Mouse (Mus musculus) macrophage (primary cell): ENCODE data around the gene Slc16a10. TPM values are rescaled to one million over a fixed set of nuclear protein-coding genes. Genes with fewer than 3 reads are reported as not detected.
"Not testable (repeated sequence)": the region's sequence is repeated elsewhere in the genome, so short reads cannot be mapped to it uniquely, and the experiment has no call there.

Experiments
- H3K27ac ChIP-seq: fragments of 350-480 bp; formaldehyde crosslinking; 2 replicates; pipeline ENCODE4 v1.9.0; 2021
- H3K36me3 ChIP-seq: fragments of 350-480 bp; formaldehyde crosslinking; 2 replicates; pipeline ENCODE4 v1.9.0; 2021; ENCODE audit errors: inconsistent target
- H3K4me3 ChIP-seq: fragments of 350-480 bp; formaldehyde crosslinking; 2 replicates; pipeline ENCODE4 v1.9.0; 2021; ENCODE audit errors: inconsistent target
- H3K79me2 ChIP-seq: fragments of 350-480 bp; formaldehyde crosslinking; 2 replicates; pipeline ENCODE4 v1.9.0; 2021; ENCODE audit errors: inconsistent target
- WGBS: methylation state at CpG from one replicate; pipeline ENCODE4 v1.1.7; 2026; ENCODE audit warnings: inconsistent platforms; ENCODE audit not compliant: missing documents; 5-methylcytosine and 5-hydroxymethylcytosine counted together
- polyA plus RNA-seq: library from polyadenylated mRNA; stranded (reverse); fragments of 250-400 nt; gene quantifications from 3 replicates; pipeline ENCODE4 v1.2.4, GENCODE M21; 2018; ENCODE audit warnings: inconsistent platforms

The Slc16a10 gene
- polyA plus RNA-seq, 1 experiment from 2014 or later: 32.9 TPM

DNA sequence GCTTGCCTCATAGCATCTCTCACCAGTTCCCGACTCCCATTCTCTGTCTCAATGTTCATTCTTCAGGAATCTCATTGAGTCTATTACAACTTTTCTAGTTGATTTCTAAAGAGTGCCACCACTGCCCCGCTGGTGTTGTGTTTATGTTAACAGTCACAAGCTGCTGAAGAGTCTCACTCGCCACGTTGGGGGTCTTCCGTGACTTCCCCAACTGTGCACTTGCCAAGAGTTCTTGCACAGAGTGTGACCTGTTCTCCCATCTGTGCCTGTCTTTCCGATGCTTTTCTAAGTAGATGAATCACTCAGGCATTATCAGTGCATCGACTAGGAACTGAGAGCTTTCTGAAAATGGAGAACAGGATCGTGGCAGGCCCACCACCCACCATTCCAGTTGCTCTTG is 114.0 kb downstream of the Slc16a10 start:
- Histone ChIP-seq H3K79me2 (no peaks in the 10 kb centered on the region), H3K36me3 (no peaks in the 10 kb centered on the region), H3K27ac (no peak overlapping the region), H3K4me3 (no peak overlapping the region)
- 90% methylated on average over 8 of the region's 8 CpGs for WGBS

GRCm38 (mm10) chr10:40026546-40026945 is 115.5 kb downstream of the Slc16a10 start:
- Histone ChIP-seq H3K79me2 (no peaks in the 10 kb centered on the region), H3K27ac (no peak overlapping the region), H3K36me3 (no peaks in the 10 kb centered on the region), H3K4me3 (no peak overlapping the region)
- WGBS: 98% methylated on average over 3 of the region's 5 CpGs

DNA sequence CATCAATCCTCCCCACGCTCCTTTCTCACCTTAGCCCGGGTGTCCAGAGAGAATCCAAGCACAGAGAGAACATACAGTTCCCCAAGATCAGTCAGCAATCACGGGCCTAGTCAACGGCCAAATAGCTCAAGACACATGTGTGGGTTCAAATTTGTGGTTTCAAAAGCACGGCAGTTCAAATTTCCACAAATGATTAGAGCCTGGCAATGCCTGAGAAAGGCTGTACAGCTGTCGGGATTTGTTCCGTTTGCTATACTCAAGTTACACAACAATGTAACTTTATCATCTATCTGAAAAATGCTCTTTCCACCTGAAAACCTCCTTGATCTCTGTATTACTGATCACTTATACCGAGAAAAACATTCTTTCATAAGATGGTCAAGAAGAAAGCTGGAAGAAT is 116.5 kb downstream of the Slc16a10 start:
- 72% methylated on average over 8 of the region's 8 CpGs for WGBS
- H3K27ac ChIP-seq: no peak overlapping the region
- H3K4me3 ChIP-seq: no peak overlapping the region
- no peaks in the 10 kb centered on the region for H3K79me2 ChIP-seq
- no peaks in the 10 kb centered on the region for H3K36me3 ChIP-seq

DNA sequence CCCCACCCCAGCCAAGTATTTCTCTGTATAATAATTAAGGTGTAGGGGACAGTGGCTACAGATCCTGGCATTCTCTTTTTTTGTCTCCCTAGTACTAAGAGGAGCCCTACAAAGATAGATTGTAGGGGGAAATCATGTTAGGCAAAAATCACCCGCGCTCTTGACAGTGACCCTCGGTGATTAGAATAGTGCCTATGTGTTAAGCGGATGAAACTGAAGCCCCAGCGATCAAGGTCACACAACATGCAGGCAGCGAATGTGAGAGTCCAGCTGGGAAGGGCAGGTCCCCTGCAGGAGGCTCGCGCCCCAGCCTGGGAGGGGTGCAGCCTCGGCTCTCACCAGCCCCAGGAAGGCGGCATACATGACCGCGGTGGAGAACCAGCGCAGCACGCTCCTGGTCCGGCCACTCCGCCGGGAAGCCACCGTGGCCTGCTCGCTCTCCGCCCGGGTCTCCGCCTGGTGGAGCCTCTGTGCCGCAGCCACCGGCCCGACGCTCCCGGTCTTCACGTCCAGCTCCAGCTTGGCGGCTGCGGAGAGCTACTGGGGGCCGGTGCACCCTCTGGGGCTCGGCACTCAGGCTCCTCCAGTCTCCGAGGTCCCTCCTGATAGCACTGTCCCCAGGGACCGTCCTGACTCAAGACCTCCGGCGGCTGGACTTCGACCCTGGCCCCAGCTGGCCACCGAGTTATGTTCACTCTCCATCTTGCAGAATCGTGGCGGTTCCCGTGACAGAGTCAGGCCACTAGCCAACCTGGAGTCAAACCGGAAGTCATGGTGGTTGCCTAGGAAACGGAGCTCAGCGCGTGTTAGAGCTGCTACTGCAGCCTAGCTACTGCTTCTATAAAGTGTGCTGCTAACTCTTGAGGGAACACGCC is 117.3 kb downstream of the Slc16a10 start, which contains the start of gene Mfsd4b1:
Gene Mfsd4b1, minus strand, starts transcription at position 715 of the 875 bp plus-strand sequence.
- Histone ChIP-seq H3K27ac (no peak within 1 kb of the TSS), H3K36me3 (no peaks in the 10 kb centered on the region), H3K4me3 (peak within 1 kb of the TSS; percentile 24), H3K79me2 (no peaks in the 10 kb centered on the region)
- WGBS: 5% methylated on average over 46 of the region's 46 CpGs

- Histone ChIP-seq H3K79me2 (no peaks in the 10 kb centered on the region), H3K36me3 (no peaks in the 10 kb centered on the region), H3K4me3 (no peak overlapping the region), H3K27ac (peak overlapping the region; percentile 70)
- WGBS: 50% methylated on average over 2 of the region's 2 CpGs
Measured at GRCm38 (mm10) chr10:40020401-40020800, 121.7 kb downstream of the Slc16a10 start.

DNA sequence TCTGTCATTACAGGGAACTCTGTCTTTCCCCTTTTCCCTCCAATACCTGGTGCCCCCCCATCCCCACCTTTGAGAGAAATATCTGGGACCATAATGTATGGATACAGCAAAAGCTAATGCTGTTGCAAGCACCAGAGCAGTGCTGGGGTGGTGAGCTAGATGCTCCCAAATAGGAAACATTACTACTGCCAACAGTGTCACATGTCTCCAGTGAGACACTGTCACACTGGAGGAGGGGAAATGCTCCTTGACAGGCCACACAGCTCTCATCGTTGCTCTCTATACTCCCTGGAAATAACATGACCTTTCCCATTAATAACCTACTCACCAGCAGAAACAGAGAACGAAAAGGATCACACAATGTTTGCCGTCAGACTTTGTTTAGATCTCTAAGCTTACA is 122.6 kb downstream of the Slc16a10 start:
- no peaks in the 10 kb centered on the region for H3K79me2 ChIP-seq
- H3K4me3 ChIP-seq: no peak overlapping the region
- no peaks in the 10 kb centered on the region for H3K36me3 ChIP-seq
- 67% methylated on average over 3 of the region's 3 CpGs for WGBS
- peak overlapping the region; percentile 70 for H3K27ac ChIP-seq

- WGBS: 90% methylated on average over 5 of the region's 5 CpGs
Measured at GRCm38 (mm10) chr10:40018261-40018860, 123.7 kb downstream of the Slc16a10 start.

GRCm38 (mm10) chr10:40009591-40009990 is 132.5 kb downstream of the Slc16a10 start:
- Histone ChIP-seq H3K27ac (no peak overlapping the region), H3K4me3 (no peak overlapping the region), H3K36me3 (no peaks in the 10 kb centered on the region), H3K79me2 (no peaks in the 10 kb centered on the region)
- 84% methylated on average over 11 of the region's 11 CpGs for WGBS

More at GRCm38 (mm10) chr10:40018261-40018860, 123.7 kb downstream of the Slc16a10 start:
- Histone ChIP-seq H3K27ac (no peak overlapping the region), H3K4me3 (no peak overlapping the region), H3K79me2 (no peaks in the 10 kb centered on the region), H3K36me3 (no peaks in the 10 kb centered on the region)

- not testable (repeated sequence) for H3K27ac ChIP-seq, H3K79me2 ChIP-seq, H3K36me3 ChIP-seq, H3K4me3 ChIP-seq
- WGBS: 90% methylated on average over 4 of the region's 4 CpGs
Measured at GRCm38 (mm10) chr10:40008847-40009246, 133.2 kb downstream of the Slc16a10 start.

DNA sequence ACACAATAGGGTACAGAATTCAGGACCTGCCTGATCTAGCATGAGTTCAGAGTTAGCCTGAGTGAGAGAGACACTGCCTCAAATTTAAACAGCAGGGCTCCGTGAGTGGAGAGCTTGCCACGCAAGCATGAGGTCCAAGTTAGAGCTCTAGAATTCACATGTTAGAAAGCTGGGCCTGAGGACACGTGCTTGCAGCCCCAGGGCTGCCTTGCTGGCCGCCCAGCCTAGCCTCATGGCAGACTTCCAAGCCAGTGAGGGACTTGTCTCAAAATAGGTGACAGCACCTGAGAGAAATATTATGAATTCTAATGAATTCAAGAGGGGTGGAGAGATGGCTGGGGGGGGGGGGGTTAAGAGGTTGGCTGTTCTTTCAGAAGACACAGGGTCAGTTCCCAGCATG is 134.1 kb downstream of the Slc16a10 start:
- H3K36me3 ChIP-seq: no peaks in the 10 kb centered on the region
- WGBS: 96% methylated on average over 3 of the region's 4 CpGs

DNA sequence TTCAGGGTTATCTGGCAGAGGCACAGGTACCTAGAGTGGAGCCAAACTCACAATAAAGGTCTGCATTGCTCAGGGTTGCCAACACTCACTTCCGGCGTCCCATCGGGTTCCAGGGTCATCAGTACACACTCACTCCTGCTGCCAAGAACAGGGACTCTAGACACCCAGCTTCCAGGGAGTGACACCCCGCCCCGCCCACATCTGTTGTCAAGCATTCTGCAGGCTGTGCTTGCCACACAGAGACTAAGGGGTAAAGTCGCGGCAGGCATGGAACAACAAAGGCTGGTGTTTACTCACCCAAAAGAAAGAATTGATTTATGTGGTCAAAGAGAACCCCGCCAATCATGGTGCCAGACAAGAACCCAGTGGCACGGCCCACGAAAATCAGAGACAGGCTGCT is 135.1 kb downstream of the Slc16a10 start:
- no peak overlapping the region for H3K4me3 ChIP-seq
- H3K27ac ChIP-seq: no peak overlapping the region
- no peaks in the 10 kb centered on the region for H3K79me2 ChIP-seq
- no peaks in the 10 kb centered on the region for H3K36me3 ChIP-seq
- 92% methylated on average over 10 of the region's 10 CpGs for WGBS

More for the DNA sequence above, 134.1 kb downstream of the Slc16a10 start:
- Histone ChIP-seq H3K4me3 (no peak overlapping the region), H3K79me2 (no peaks in the 10 kb centered on the region), H3K27ac (no peak overlapping the region)

DNA sequence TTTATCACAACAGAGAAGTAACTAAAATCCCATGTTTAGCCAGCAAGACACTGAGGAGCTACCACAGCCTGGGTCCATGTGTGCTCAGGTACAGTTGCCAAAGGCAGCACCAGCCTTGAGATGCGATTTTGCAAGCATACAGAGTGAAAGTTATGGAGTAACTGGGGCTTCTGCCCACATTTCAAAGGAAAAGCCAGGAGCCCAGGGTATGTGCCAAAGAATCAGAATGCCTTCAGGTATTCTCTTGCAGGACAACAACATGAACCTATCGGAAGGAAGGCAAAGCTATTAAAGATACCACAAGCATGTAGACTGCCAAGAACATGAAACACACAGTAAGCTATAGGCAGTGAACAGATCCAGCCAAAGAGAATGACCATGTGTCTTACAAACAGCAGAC is 141.3 kb downstream of the Slc16a10 start:
- Histone ChIP-seq H3K36me3 (no peaks in the 10 kb centered on the region), H3K79me2 (no peaks in the 10 kb centered on the region), H3K4me3 (no peak overlapping the region), H3K27ac (no peak overlapping the region)
- WGBS: 92% methylated on average over 2 of the region's 2 CpGs

DNA sequence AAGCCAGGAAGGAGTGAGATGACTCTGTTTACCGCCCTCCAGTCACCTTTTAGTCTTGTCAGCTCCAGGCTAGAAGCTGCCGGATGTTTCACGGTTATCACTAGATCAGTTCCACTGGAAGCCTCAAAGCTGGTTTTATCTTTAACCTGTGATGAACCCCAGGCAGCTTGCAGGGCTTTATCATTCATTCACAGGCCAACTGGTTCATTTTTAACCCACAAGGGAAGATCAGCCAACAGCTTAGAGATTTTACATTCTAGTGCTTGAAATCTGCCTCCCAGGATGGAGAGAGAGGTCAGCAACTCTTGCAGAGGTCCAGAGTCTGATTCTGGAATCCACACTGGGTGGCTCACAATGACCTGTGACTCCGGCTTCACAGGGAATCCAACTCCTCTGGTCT is 150.9 kb downstream of the Slc16a10 start:
- WGBS: 89% methylated on average over 4 of the region's 4 CpGs
- H3K4me3 ChIP-seq: no peak overlapping the region
- H3K27ac ChIP-seq: no peak overlapping the region
- H3K36me3 ChIP-seq: no peaks in the 10 kb centered on the region
- no peaks in the 10 kb centered on the region for H3K79me2 ChIP-seq

DNA sequence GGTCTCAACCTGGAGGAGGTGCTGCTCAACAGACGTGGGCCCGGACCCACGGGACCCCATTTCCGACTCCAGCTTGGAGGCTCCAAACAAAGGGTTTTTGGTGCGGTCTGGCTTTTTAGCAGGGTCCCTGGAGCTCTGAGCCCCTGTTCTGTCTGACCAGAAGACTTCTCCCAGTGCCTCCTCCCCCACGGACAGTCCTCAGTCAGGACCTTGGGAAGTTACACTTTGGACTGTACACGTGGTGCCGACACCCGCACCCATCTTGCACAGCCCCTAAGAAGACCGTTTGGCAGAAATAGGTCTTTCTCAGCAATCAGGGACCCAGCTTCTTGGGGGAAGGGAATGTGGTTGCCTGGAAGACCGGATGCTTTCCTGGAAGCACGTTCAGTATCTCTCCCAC is 155.6 kb downstream of the Slc16a10 start, which contains the start of gene Mfsd4b5:
Gene Mfsd4b5, minus strand, starts transcription at position 181 of the 400 bp plus-strand sequence.
- 92% methylated on average over 11 of the region's 12 CpGs for WGBS
- H3K27ac ChIP-seq: no peak within 1 kb of the TSS
- no peaks in the 10 kb centered on the region for H3K79me2 ChIP-seq
- no peaks in the 10 kb centered on the region for H3K36me3 ChIP-seq
- H3K4me3 ChIP-seq: no peak within 1 kb of the TSS
